Mouse (Mus musculus) E14TG2a.4 (cell line): ENCODE results near the gene Bbs9.

Source experiments
- CTCF ChIP-seq: conservative IDR thresholded peaks from 2 replicates; pipeline ENCODE4 v1.5.1; 2014; ENCODE audit warnings: low read length
- NANOG ChIP-seq: IDR thresholded peaks from 2 replicates; pipeline ENCODE4 v1.6.1; 2014; ENCODE audit warnings: borderline replicate concordance, low read length, mixed read lengths

DNA sequence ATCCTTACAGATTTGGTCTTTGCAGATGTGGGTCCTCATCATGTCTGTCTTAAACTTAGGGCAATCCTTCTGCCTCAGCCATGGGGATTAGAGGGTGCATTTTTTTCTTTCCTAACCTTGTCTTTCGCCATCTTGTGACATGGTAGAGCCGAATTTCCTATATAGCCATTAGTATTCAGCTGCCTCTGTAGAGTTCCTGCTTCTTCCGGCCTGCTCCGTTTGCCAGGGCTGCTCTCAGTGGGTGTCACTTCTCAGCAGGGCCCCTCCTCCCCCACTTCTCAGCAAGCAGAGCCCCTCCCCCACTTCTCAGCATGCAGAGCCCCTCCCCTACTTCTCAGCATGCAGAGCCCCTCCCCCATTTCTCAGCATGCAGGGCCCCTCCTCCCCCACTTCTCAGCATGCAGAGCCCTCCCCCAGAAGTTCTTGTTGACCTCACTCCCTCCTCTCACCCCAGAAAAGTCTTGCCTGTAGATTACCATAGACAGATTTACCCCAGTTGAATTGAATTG is 362.2 kb downstream of the Bbs9 start:
- TF ChIP-seq CTCF (no peak), NANOG (no peak)
